Mouse (Mus musculus) cerebellum, adult 11 months (tissue): ENCODE results near the gene Ppard.

Experiments
- DNase-seq: peaks from one replicate; pipeline ENCODE4 v3.0.0; 2022

The Ppard gene

DNA sequence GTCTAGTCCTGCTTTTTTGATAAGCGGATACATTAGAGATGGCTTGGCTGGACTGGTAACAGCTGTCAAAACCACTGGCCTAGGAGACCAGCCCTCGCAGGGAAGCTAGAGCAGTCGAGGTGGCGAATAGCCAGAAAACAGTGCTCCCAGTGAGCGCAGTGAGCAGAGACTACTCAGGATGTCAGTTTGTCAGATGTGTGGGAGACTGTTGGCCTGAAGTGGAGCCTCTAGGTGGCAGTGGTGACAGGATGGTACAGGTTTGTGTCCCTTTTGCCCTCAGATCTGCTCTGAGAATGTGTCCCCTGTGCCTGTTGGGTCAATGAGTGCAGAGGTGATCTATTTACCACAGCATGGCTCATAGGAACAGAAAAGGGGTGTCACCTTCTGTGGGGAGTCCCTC lies 55.5 kb downstream of the Ppard start:
- no peak for DNase-seq

GRCm38 (mm10) chr17:28290262-28290661 lies 57.8 kb downstream of the Ppard start:
- DNase-seq = no peak

DNA sequence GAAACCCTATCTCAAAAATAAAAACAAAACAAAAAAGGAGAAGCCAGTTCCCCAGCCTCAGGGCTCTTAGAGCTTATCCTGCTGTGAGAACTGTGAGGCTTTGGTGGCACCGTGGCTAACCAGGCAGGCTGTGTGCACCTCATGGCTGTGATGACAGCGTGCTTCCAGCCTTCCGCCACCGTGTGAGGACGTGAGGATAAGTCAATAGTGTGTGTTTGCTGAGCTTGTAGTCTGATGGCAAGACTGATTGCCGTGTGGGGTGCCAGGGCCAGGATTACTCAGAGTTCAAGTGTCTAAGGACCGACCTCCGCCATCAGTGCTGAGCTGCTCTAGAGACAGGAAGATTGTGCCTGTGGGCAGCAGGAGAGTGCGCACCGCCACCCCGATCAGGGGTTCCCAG lies 58.2 kb downstream of the Ppard start:
- DNase-seq = no peak

DNA sequence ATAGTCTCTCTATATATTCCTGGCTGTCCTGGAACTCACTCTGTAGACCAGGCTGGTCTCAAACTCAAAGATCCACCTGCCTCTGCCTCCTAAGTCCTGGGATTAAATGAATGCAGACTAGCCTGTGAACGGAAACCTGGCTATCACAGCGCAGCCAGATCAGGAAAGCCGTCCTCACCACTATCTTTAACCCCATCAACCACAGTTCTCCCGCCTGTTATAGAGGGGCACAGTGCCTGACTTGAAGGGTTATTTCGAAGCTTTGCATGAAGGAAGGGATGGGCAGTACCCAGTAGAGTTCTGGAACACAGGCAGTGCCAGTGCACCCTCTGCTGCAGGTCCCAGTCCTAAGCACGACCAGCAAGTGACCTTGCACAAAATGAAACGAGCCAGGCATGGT lies 58.8 kb downstream of the Ppard start:
- no peak for DNase-seq

- no peak for DNase-seq
Measured at GRCm38 (mm10) chr17:28293716-28294115, 61.2 kb downstream of the Ppard start.

DNA sequence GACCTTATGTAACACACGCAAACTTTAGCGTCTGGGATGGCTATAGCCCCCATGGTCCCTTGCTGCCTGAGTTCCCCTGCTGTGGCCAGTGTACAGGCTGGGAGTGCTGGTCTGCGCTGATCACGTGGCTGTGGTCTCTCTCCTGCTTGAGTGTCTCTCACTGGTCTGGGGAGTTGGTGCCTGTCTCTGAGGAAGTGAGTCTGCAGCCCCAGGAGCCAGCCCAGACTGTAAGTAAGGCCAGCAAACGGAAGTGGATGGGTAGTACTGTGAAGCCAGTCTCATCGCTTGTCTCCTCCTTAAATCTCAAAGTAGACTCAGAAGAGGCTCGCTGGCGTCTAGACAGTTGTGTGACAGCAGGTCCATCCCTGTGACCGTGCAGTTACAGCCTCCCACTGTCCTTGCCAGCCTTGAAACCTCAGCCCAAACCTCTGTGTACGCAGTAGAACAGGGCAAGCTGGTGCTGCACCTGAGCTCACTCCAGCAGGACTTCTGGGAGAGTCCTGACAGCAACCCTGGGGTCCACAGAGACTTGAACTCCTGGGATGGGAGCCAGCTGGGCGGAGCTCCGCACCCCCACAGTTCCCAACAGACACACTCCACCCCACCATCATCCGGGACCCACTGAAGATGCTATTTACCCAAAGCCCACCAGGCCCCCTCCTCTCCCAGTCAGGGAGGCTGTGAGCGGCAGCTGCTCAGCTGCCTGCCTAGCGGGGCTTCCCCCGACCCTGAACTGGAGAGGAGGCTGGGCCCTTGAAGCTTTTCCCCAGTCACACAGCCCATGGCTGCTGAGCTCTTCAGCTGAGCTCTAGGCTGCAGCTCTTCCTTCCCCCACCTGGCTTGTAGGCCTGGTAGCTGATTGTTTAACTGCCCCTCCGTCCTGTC lies 62.2 kb downstream of the Ppard start:
- no peak for DNase-seq

- no peak for DNase-seq
Measured at GRCm38 (mm10) chr17:28298888-28299287, 66.4 kb downstream of the Ppard start.

- DNase-seq = no peak
Measured at GRCm38 (mm10) chr17:28299669-28300320, 67.3 kb downstream of the Ppard start.

DNA sequence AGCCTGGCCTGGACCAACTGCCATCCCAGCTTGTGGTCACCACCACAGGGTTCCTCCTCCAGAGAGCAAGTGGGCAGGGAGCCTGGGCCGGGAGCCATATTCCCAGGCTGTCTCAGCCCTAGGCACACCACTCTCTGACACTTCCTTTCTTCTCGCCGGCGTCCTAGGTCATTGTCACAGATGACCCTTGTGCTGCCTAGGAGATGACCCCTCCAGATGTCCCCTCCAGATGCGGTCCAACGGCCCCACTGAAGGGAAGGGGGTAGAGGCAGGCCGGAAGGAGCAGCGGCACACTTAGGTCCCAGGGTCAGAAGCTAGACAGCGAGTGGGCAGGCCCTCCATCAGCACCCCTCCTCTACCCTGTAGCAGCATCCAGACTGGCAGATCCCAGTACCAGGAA lies 67.8 kb downstream of the Ppard start:
- no peak for DNase-seq

DNA sequence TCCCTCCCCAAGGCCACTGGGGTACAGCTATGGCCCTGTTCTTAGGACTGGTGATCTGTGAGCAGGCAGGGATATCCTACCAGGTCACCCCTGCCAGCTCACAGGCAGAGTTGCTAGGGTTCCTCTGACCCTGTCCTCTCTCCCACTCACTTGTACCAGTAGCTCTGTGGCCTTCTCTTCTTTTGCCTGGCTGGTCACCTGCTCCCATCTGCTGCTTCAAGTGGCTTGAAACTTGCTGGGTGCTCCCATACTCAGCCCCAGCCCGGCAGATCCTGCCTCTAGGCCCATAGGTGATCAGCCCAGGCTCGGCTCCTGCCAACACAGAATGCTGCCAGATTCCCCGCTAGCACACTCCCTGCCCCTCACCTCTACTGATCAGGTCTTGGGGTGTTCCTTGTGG lies 68.3 kb downstream of the Ppard start:
- no peak for DNase-seq

DNA sequence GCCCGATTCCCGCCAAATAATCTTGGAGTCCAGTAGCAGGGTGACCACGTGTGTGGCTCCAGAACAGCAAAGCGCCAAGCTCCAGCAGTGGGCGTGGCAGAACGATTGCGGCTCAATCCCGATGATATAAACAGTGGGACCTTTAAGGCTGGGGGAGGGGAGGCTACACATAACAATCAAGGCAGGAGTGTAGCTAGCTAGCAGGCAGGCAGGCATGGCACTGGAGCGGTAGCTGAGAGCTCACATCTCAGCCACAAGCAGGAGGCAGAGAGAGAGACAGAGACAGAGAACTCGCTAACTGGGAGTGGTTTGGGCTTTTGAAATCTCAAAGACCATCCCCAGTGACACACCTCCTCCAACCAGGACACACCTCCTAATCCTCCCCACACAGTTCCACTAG lies 72.7 kb downstream of the Ppard start:
- no peak for DNase-seq

DNA sequence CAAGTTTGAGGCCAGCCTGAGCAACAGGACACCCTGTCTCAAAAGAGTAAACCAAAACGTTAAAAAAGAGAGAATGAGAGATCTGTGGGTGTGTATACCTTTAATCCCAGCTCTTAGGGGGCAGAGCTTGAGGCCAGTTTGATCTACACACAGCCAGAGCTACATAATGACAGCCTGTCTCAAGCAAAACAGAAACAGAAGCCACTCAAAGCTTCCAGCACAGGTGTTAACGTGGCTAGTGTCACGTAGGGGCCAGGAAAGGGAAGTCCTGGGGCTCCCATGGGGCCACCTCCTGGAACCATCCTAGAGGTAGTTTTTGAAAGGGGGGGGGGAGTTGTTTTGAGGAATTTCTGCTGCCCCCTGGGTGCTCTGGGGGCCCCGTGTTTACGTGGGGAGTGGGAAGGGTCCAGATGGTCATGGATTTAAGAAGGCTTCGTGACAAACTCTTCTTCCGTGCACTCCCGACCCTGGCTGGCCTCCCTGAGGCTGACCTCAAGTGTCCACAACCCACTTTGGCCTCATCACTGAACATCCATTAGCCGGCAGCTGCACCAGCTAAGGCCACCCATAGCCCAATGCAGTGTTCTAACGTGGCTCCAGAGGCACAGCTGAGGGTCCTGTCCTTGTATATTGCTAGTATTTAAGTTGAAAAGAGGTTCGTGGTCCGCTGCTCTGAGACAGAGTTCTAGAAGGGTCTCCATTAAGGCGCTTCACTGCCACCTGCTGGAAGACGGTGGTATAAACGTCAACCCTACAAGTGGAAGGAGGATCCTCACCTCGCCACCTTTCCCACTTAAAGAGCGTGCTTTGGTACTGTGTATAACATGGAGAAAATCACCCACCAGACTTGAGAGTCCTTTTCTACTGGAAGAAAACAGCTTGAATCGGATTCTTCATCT lies 76.0 kb downstream of the Ppard start:
- DNase-seq = peak; percentile 79

- no peak for DNase-seq
Measured at GRCm38 (mm10) chr17:28310831-28311230, 78.3 kb downstream of the Ppard start.

- no peak for DNase-seq
Measured at GRCm38 (mm10) chr17:28311366-28312132, 79.0 kb downstream of the Ppard start.

DNA sequence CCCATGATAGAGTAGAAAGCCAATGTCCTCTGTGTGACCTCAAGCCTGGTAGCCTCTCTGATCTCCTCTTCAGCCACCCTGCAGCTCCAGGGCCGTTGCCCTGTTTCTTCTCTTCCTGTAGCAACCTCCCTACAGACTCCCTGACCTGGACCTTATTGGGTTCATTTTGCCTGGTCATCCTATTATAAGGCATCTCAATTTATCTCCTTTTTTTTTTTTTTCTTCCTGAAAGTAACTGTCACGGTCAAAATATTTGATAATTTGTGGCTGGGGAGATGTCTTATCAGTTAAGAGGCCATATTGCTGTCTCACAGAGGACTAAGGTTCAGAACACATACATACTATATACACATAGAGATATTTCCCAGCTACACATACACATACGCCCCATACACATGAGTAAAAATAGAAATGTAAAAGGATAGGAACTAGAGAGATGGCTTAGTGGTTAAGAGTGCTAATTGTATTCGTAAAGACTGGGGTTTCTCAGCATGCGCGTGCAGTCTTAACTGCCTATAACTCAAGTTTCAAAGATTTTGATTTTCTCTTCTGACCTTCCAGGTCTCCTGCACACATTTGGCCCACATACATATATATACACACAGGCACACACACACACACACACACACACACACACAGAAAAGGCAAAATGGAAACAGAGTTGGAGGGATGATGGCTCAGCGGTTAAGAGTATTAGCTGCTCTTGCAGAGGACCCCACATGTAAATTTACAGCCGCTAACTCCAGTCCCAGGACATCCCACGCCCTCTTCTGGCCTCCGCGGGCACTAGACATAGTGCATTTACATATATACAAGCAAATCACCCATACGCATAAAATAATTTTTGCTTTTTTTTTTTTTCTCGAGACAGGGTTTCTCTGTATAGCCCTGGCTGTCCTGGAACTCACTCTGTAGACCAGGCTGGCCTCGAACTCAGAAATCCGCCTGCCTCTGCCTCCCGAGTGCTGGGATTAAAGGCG lies 80.0 kb downstream of the Ppard start:
- peak; percentile 30 for DNase-seq

DNA sequence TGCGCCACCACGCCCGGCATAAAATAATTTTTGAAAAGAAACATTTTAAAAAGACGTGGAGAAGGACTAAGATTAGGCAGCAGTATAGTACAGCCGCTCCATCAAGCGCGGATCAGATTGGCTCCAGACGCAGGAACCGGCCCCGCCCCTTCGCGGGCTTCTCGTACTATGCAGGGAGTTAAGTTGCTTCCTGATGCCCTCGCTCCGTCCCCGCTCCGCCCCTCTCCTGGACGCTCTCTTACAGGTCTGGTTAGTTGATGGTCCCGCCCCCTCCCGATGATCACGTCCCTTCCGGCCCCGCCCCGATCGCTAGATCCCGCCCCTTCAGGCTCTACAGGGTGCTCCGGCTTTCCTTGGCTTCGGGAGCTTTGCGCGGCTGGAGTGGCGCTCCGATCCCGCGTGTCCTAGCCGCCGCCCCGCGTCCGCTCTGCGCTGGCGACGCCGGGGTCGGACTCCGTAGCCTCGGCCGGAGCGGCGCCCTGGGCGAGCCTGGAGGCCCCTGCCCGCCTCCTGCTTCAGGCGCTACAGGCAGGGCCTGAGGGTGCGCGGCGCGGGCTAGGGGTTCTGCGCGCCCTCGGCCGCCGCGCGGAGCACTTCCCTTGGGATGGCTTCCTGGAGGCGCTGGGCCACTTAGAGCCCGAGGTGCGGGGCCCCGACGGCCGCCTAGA lies 80.8 kb downstream of the Ppard start, which contains the start of gene Fance:
Fance (plus strand) TSS at position 308 of the 668 bp plus-strand sequence.
- peak; percentile 94 for DNase-seq

DNA sequence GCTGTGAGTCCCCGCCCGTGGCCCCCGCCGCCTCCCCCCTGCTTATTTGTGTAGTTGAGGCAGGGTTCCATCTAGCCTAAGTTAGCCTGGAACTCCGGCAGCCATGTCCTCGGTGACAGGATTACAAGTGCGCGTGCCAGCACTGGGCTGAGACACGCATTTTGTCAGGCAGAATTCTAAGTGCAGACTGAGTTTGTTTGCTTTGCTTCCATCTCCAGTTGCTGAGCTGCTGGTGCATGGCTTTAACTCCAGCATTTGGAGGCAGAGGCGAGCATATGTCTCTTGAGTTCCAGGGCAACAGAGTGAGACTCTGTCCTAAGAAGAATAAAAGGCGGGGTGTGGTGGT lies 81.4 kb downstream of the Ppard start:
- no peak for DNase-seq

DNA sequence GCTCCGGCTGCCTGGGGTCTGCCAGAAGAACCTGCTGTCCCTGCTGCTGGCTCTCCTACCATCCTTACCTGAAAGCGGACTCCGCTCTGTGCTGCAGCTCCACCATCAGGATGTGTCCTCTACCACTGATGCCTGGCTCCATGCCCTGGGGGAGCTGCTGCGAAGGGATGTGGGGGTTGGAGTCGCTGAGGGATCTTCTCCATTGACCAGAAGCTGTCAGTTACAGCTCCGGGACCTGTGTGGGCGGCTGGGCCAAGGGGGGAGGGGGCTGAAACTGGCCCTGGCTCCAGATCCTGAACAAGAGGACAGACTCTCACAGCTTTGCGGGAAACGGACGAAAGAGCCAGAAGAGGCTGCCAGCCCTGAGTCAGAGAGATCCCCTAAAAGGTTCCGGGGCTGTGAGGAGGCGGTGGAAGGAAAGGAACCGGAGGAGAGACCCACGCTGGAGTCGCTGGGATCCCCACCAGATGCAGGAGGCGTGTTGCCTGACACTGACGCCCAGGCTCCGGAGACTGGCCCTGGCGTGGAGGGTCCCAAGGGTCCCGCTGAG lies 83.2 kb downstream of the Ppard start:
- DNase-seq = no peak

DNA sequence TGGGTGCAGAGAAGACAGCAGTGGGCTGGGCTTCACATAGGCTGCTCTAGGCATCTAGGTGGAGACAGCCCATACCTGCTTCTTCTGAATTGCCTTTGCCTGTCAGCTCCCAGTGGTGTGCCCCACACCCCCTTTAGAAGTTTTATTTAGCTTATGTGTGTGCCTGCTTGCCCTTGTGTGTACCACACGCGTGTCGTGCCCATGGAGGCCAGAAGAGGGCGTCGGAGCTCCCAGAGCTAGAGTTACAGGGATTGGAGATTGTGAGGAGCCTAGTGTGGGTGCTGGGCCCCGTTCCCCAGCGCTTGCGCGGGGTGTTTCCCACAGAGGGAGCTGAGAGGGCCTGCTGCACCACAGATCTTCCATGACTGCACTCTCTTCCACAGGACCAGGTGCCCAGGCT lies 84.0 kb downstream of the Ppard start:
- no peak for DNase-seq

DNA sequence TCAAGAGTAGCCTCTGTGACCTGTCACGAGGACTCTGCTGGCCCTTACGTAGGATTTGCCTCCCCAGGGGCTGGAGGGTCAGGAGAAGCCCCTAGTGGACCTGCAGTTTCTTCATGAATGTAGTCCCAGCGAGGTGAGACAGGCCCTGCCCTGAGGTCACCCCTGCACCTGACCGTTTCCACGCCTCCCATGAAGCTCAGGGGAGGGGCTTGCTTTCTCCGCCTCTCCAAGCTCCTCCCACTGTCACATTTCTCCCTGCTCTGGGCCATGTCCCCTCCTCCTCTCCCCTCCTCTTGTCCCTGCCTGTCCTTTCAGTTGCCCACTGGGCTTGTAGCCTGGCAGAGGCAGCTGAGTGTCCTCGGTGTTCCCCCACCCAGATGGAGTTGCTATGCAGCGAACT lies 84.6 kb downstream of the Ppard start:
- no peak for DNase-seq
